Comparison of ENCODE assay signal across 8 mouse cellular contexts in the genomic region with DNA sequence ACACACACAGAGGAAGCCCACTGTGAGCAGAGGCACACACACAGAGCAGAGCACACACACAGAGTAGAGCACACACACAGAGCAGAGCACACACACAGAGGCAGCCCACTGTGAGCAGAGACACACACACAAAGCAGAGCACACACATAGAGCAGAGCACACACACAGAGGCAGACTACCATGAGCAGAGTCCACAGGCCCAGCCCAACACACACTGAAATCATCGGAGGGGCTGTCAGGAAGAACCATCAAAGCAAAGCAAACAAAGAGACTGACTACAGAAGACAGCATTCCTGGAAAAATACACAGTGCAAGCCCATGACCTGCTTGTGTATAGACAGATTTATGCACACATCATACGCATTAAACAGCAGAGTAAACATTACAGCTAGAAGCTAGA. TPM values are rescaled to one million over a fixed set of nuclear protein-coding genes. Genes with fewer than 3 reads are reported as not detected.
DNase-seq lines count a peak whose midpoint lies in the region; ATAC-seq and TF ChIP-seq lines count a peak whose summit lies in the region.
"Had no signal": no experiment of that assay in that cellular context is flagged by ENCODE, and none has a peak within 500 bp of the region (broad histone marks: within the 10 kb centered on the region; RNA-seq: fewer than 3 reads in every experiment).

No protein-coding gene starts in this region.

- H3K9ac ChIP-seq in liver, adult 2 months (ENCODE audit: low read depth, low read length) = no peak overlapping the region
- H3K9ac ChIP-seq in limb, embryonic 13.5 days = no peak overlapping the region

- H3K27me3 ChIP-seq in liver, adult 2 months (ENCODE audit: control insufficient read depth, insufficient read depth, low read length) = no peaks in the 10 kb centered on the region
- peaks cover 14% of the 10 kb centered on the region for H3K27me3 ChIP-seq in hindbrain, embryonic 10.5 days (ENCODE audit: insufficient read depth, poor library complexity, severe bottlenecking)
- H3K27me3 ChIP-seq in limb, embryonic 13.5 days = no peaks in the 10 kb centered on the region
- no peaks in the 10 kb centered on the region for H3K27me3 ChIP-seq in small intestine, adult 2 months (ENCODE audit: control insufficient read depth, insufficient read depth, low read length)

- 18% methylated on average over 2 of the region's 2 CpGs for WGBS in liver, adult 2 months
- 65% methylated on average over 2 of the region's 2 CpGs for WGBS in hindbrain, embryonic 10.5 days
- WGBS in limb, embryonic 13.5 days = 65% methylated on average over 2 of the region's 2 CpGs
- WGBS in small intestine, adult 2 months = 21% methylated on average over 2 of the region's 2 CpGs

- no peaks in the 10 kb centered on the region for H3K79me2 ChIP-seq in liver, adult 2 months (ENCODE audit: control insufficient read depth, insufficient read depth, low read length)

- H3K4me1 ChIP-seq in liver, adult 2 months (ENCODE audit: control insufficient read depth, insufficient read depth, low read length) = no peaks in the 10 kb centered on the region
- H3K4me1 ChIP-seq in hindbrain, embryonic 10.5 days (replicated peaks) = peaks cover 17% of the 10 kb centered on the region
- peaks cover 31% of the 10 kb centered on the region for H3K4me1 ChIP-seq in limb, embryonic 13.5 days
- peaks cover 7% of the 10 kb centered on the region; the same call in 1 of the 2 replicates for H3K4me1 ChIP-seq in small intestine, adult 2 months (ENCODE audit: control insufficient read depth, insufficient read depth, insufficient read length, low read length)

- H3K27ac ChIP-seq in liver, adult 2 months (replicated peaks; ENCODE audit: insufficient read depth, low read depth, low read length) = peak overlapping the region; percentile 67
- H3K27ac ChIP-seq in hindbrain, embryonic 10.5 days = peak overlapping the region; percentile 54; the same call in 1 of the 2 replicates
- peak overlapping the region; percentile 73 for H3K27ac ChIP-seq in limb, embryonic 13.5 days
- H3K27ac ChIP-seq in small intestine, adult 2 months (ENCODE audit: insufficient read depth, low read depth, low read length) = 0 out of 2 replicates have a peak overlapping the region, but pooled peaks have one; percentile 13

- no peak overlapping the region for H3K4me3 ChIP-seq in liver, adult 2 months (ENCODE audit: insufficient read depth, low read depth, low read length)
- no peak overlapping the region for H3K4me3 ChIP-seq in hindbrain, embryonic 10.5 days
- H3K4me3 ChIP-seq in limb, embryonic 13.5 days = no peak overlapping the region
- no peak overlapping the region for H3K4me3 ChIP-seq in small intestine, adult 2 months (ENCODE audit: low read depth, low read length)
- H3K4me3 ChIP-seq: erythroblast, embryonic 14.5 days had no signal

- no peaks in the 10 kb centered on the region for H3K36me3 ChIP-seq in liver, adult 2 months (ENCODE audit: control insufficient read depth, insufficient read depth, low read length)
- peaks cover 5% of the 10 kb centered on the region; the same call in 1 of the 2 replicates for H3K36me3 ChIP-seq in hindbrain, embryonic 10.5 days
- peaks cover 38% of the 10 kb centered on the region for H3K36me3 ChIP-seq in limb, embryonic 13.5 days
- H3K36me3 ChIP-seq in small intestine, adult 2 months (ENCODE audit: control insufficient read depth, insufficient read depth, low read length) = 0 out of 2 replicates have a peak, but pooled peaks cover 3% of the 10 kb centered on the region

- TF ChIP-seq POLR2A in liver, adult 2 months (IDR thresholded peaks at IDR 0.05; ENCODE audit: extremely low read depth, insufficient read depth, low read length) = no peak
- TF ChIP-seq POLR2A in small intestine, adult 2 months (IDR thresholded peaks at IDR 0.05; ENCODE audit: low read depth, low read length) = no peak

- no peak overlapping the region for H3K4me2 ChIP-seq in limb, embryonic 13.5 days (replicated peaks)

- DNase-seq in liver, adult 2 months (ENCODE audit: extremely low read depth, low read depth, low spot score) = no peak
- DNase-seq in liver = no peak
- DNase-seq in hindbrain, embryonic 10.5 days (ENCODE audit: low spot score) = no peak
- no peak for DNase-seq in adrenal gland, adult 8-10 months
- no peak for DNase-seq in natural killer cell, adult 2 months (ENCODE audit: low spot score in 2 of 2)

- no peaks in the 10 kb centered on the region for H3K9me3 ChIP-seq in hindbrain, embryonic 10.5 days
- H3K9me3 ChIP-seq in limb, embryonic 13.5 days = no peaks in the 10 kb centered on the region; the same call in 1 of the 2 replicates

- ATAC-seq in limb, embryonic 13.5 days (ENCODE audit: low FRiP score, low read depth) = 0 out of 2 replicates have a peak, but pooled peaks have one; percentile 6

- no peak for TF ChIP-seq CTCF in liver, adult 2 months (IDR thresholded peaks at IDR 0.05; ENCODE audit: low read depth, low read length)
- no peak for TF ChIP-seq CTCF in small intestine, adult 2 months (IDR thresholded peaks at IDR 0.05; ENCODE audit: extremely low read depth, insufficient read length, insufficient replicate concordance, low read depth, low read length)

RNA-seq across cellular contexts. Expression of gene Sh3d21, which starts 7.4 kb away (rescaled TPM):
- 0.54 and 0.65 TPM in 2 replicates for total RNA-seq in liver, adult 2 months (2014; rRNA removed)
- 0.26 and 0.55 TPM in 2 replicates for polyA plus RNA-seq in liver, adult 2 months (2012; rRNA removed)
- 1.3 and 2.3 TPM in 2 replicates for polyA plus RNA-seq in hindbrain, embryonic 10.5 days (2016; fragmentation: Nextera tagmentation; extraction: Ambion mirVana)
- 9.3 and 10.5 TPM in 2 replicates for polyA plus RNA-seq in limb, embryonic 13.5 days (2015; fragmentation: Nextera tagmentation; extraction: Ambion mirVana)
- 5.2 and 6.5 TPM in 2 replicates for polyA plus RNA-seq in small intestine, adult 2 months (2012; rRNA removed)
- total RNA-seq in adrenal gland, adult 8-10 months (2022) = 1 to 10 TPM; 2.7 to 5.0 (median 4.3) TPM

RNA-seq across cellular contexts. Expression of gene Eva1b, which starts 8.3 kb away (rescaled TPM):
- total RNA-seq in liver, adult 2 months (2014; rRNA removed) = 8.0 and 9.5 TPM in 2 replicates
- 15.8 and 18.1 TPM in 2 replicates for polyA plus RNA-seq in liver, adult 2 months (2012; rRNA removed)
- 29.8 and 35.3 TPM in 2 replicates for polyA plus RNA-seq in hindbrain, embryonic 10.5 days (2016; fragmentation: Nextera tagmentation; extraction: Ambion mirVana)
- 74.5 and 77.5 TPM in 2 replicates for polyA plus RNA-seq in limb, embryonic 13.5 days (2015; fragmentation: Nextera tagmentation; extraction: Ambion mirVana)
- polyA plus RNA-seq in small intestine, adult 2 months (2012; rRNA removed) = 45.0 and 54.3 TPM in 2 replicates
- 10 to 100 TPM; 21.1 to 32.2 (median 27.0) TPM for total RNA-seq in adrenal gland, adult 8-10 months (2022)

RNA-seq across cellular contexts. Expression of gene Thrap3, which starts 46.7 kb away (rescaled TPM):
- total RNA-seq in liver, adult 2 months (2014; rRNA removed) = 74.3 and 78.6 TPM in 2 replicates
- 25.6 and 29.1 TPM in 2 replicates for polyA plus RNA-seq in liver, adult 2 months (2012; rRNA removed)
- polyA plus RNA-seq in hindbrain, embryonic 10.5 days (2016; fragmentation: Nextera tagmentation; extraction: Ambion mirVana) = 230 and 252 TPM in 2 replicates
- 251 and 256 TPM in 2 replicates for polyA plus RNA-seq in limb, embryonic 13.5 days (2015; fragmentation: Nextera tagmentation; extraction: Ambion mirVana)
- polyA plus RNA-seq in small intestine, adult 2 months (2012; rRNA removed) = 10.0 and 22.1 TPM in 2 replicates
- total RNA-seq in adrenal gland, adult 8-10 months (2022) = 100 to 1,000 TPM; 203 to 250 (median 221) TPM

RNA-seq across cellular contexts. Expression of gene Stk40, which starts 52.1 kb away (rescaled TPM):
- 6.5 and 10.8 TPM in 2 replicates for total RNA-seq in liver, adult 2 months (2014; rRNA removed)
- 22.5 and 22.9 TPM in 2 replicates for polyA plus RNA-seq in liver, adult 2 months (2012; rRNA removed)
- polyA plus RNA-seq in hindbrain, embryonic 10.5 days (2016; fragmentation: Nextera tagmentation; extraction: Ambion mirVana) = 46.9 and 47.2 TPM in 2 replicates
- 38.7 and 39.0 TPM in 2 replicates for polyA plus RNA-seq in limb, embryonic 13.5 days (2015; fragmentation: Nextera tagmentation; extraction: Ambion mirVana)
- polyA plus RNA-seq in small intestine, adult 2 months (2012; rRNA removed) = 14.5 and 24.0 TPM in 2 replicates
- 10 to 100 TPM; 33.9 to 38.7 (median 37.6) TPM for total RNA-seq in adrenal gland, adult 8-10 months (2022)

RNA-seq across cellular contexts. Expression of gene Lsm10, which starts 59.4 kb away (rescaled TPM):
- 20.0 and 30.0 TPM in 2 replicates for total RNA-seq in liver, adult 2 months (2014; rRNA removed)
- 28.4 TPM in 2 replicates for polyA plus RNA-seq in liver, adult 2 months (2012; rRNA removed)
- polyA plus RNA-seq in hindbrain, embryonic 10.5 days (2016; fragmentation: Nextera tagmentation; extraction: Ambion mirVana) = 46.8 and 49.1 TPM in 2 replicates
- 44.7 and 46.3 TPM in 2 replicates for polyA plus RNA-seq in limb, embryonic 13.5 days (2015; fragmentation: Nextera tagmentation; extraction: Ambion mirVana)
- 10.7 and 13.3 TPM in 2 replicates for polyA plus RNA-seq in small intestine, adult 2 months (2012; rRNA removed)
- total RNA-seq in adrenal gland, adult 8-10 months (2022) = 10 to 100 TPM; 22.3 to 33.2 (median 30.7) TPM

Comparison
In these comparisons a context has a peak if more than half of its experiments do, and no peak if none do; other contexts are left out.
1. H3K27ac ChIP-seq: peak in every context shown above with its lines; median percentile 73 in limb, embryonic 13.5 days; 67 in liver, adult 2 months; 54 in hindbrain, embryonic 10.5 days; 13 in small intestine, adult 2 months.